In genomic region chr7:99305688-99306087, GRCm38 (mm10) we compare ENCODE assay signal across 27 mouse cellular contexts. TPM values are rescaled to one million over a fixed set of nuclear protein-coding genes. Genes with fewer than 3 reads are reported as not detected.
DNase-seq lines count a peak whose midpoint lies in the region; ATAC-seq and TF ChIP-seq lines count a peak whose summit lies in the region.
"Had no signal": no experiment of that assay in that cellular context is flagged by ENCODE, and none has a peak within 500 bp of the region (broad histone marks: within the 10 kb centered on the region; RNA-seq: fewer than 3 reads in every experiment).

No protein-coding gene starts in this region.

- no peak overlapping the region for H3K4me2 ChIP-seq in hindbrain, embryonic 11.5 days (replicated peaks; ENCODE audit: low read depth, low read length)
- no peak overlapping the region for H3K4me2 ChIP-seq in hindbrain, postnatal 0 days (ENCODE audit: low read depth, low read length)
- H3K4me2 ChIP-seq in neural tube, embryonic 13.5 days, result no peak overlapping the region
- H3K4me2 ChIP-seq in neural tube, embryonic 15.5 days, result no peak overlapping the region
- peak overlapping the region; percentile 49 for H3K4me2 ChIP-seq in myocyte (ENCODE audit: low read depth)
- H3K4me2 ChIP-seq in forebrain, embryonic 16.5 days (ENCODE audit: low read length), result no peak overlapping the region
- H3K4me2 ChIP-seq: embryonic facial prominence, embryonic 13.5 days; forebrain, embryonic 15.5 days; heart, embryonic 13.5 days; hindbrain, embryonic 15.5 days; intestine, embryonic 15.5 days; liver, embryonic 12.5 days had no signal

- H3K79me2 ChIP-seq in myocyte (ENCODE audit: control insufficient read depth, insufficient read depth), result peaks cover 10% of the 10 kb centered on the region

- no peak for ATAC-seq in hindbrain, embryonic 11.5 days (ENCODE audit: low FRiP score)
- no peak for ATAC-seq in hindbrain, postnatal 0 days
- ATAC-seq in neural tube, embryonic 13.5 days (ENCODE audit: low read depth), result no peak
- no peak for ATAC-seq in neural tube, embryonic 15.5 days (ENCODE audit: low FRiP score)
- ATAC-seq in forebrain, embryonic 16.5 days, result no peak
- ATAC-seq: activated CD4-positive, CD25-positive, alpha-beta regulatory T cell, adult 4 months; liver, embryonic 12.5 days; liver, postnatal 0 days had no signal

- peaks cover 10% of the 10 kb centered on the region for H3K4me1 ChIP-seq in hindbrain, embryonic 11.5 days (replicated peaks; ENCODE audit: control insufficient read depth, insufficient read depth, low read length)
- peaks cover 15% of the 10 kb centered on the region for H3K4me1 ChIP-seq in hindbrain, postnatal 0 days (ENCODE audit: insufficient read depth, low read length)
- H3K4me1 ChIP-seq in neural tube, embryonic 13.5 days (replicated peaks), result peaks cover 84% of the 10 kb centered on the region
- peaks cover 71% of the 10 kb centered on the region for H3K4me1 ChIP-seq in neural tube, embryonic 15.5 days
- peaks cover 16% of the 10 kb centered on the region for H3K4me1 ChIP-seq in forebrain, embryonic 16.5 days (replicated peaks; ENCODE audit: control insufficient read depth, insufficient read depth, low read length)

- 83% methylated on average over 4 of the region's 4 CpGs for WGBS in hindbrain, embryonic 11.5 days
- 85% methylated on average over 4 of the region's 4 CpGs for WGBS in hindbrain, postnatal 0 days
- 95% methylated on average over 4 of the region's 4 CpGs for WGBS in neural tube, embryonic 13.5 days
- WGBS in neural tube, embryonic 15.5 days, result 91% methylated on average over 4 of the region's 4 CpGs
- WGBS in forebrain, embryonic 16.5 days, result 94% methylated on average over 4 of the region's 4 CpGs

- no peak for TF ChIP-seq POLR2A in myocyte (IDR thresholded peaks at IDR 0.05; ENCODE audit: insufficient read length, low read depth)

- H3K9me3 ChIP-seq in hindbrain, embryonic 11.5 days (ENCODE audit: control insufficient read depth, low read length), result no peaks in the 10 kb centered on the region
- H3K9me3 ChIP-seq in hindbrain, postnatal 0 days (ENCODE audit: low read length), result no peaks in the 10 kb centered on the region
- H3K9me3 ChIP-seq in neural tube, embryonic 13.5 days, result no peaks in the 10 kb centered on the region
- H3K9me3 ChIP-seq in neural tube, embryonic 15.5 days (replicated peaks), result no peaks in the 10 kb centered on the region
- H3K9me3 ChIP-seq in forebrain, embryonic 16.5 days (ENCODE audit: control insufficient read depth, low read length), result no peaks in the 10 kb centered on the region
- H3K9me3 ChIP-seq: embryonic facial prominence, embryonic 13.5 days; forebrain, embryonic 10.5 days; forebrain, embryonic 15.5 days; heart, embryonic 13.5 days; hindbrain, embryonic 15.5 days; intestine, embryonic 15.5 days; liver, embryonic 12.5 days had no signal

- TF ChIP-seq CTCF in hindbrain, postnatal 0 days (IDR thresholded peaks at IDR 0.05; ENCODE audit: low read depth), result no peak

- no peak overlapping the region for H3K9ac ChIP-seq in hindbrain, embryonic 11.5 days (ENCODE audit: low read depth, low read length)
- H3K9ac ChIP-seq in hindbrain, postnatal 0 days (replicated peaks; ENCODE audit: low read length), result no peak overlapping the region
- H3K9ac ChIP-seq in neural tube, embryonic 13.5 days, result no peak overlapping the region
- no peak overlapping the region for H3K9ac ChIP-seq in neural tube, embryonic 15.5 days (replicated peaks)
- H3K9ac ChIP-seq in forebrain, embryonic 16.5 days (replicated peaks; ENCODE audit: low read depth, low read length), result no peak overlapping the region
- H3K9ac ChIP-seq: embryonic facial prominence, embryonic 13.5 days; forebrain, embryonic 15.5 days; hindbrain, embryonic 15.5 days; intestine, embryonic 15.5 days; liver, embryonic 12.5 days; liver, postnatal 0 days had no signal

- no peaks in the 10 kb centered on the region for H3K36me3 ChIP-seq in hindbrain, embryonic 11.5 days (ENCODE audit: control insufficient read depth, insufficient read depth, low read length)
- no peaks in the 10 kb centered on the region for H3K36me3 ChIP-seq in hindbrain, postnatal 0 days (ENCODE audit: insufficient read depth, low read length)
- H3K36me3 ChIP-seq in neural tube, embryonic 13.5 days, result no peaks in the 10 kb centered on the region
- H3K36me3 ChIP-seq in neural tube, embryonic 15.5 days, result no peaks in the 10 kb centered on the region
- no peaks in the 10 kb centered on the region for H3K36me3 ChIP-seq in myocyte (ENCODE audit: control insufficient read depth, insufficient read depth)
- H3K36me3 ChIP-seq in forebrain, embryonic 16.5 days (ENCODE audit: control insufficient read depth, insufficient read depth), result no peaks in the 10 kb centered on the region
- H3K36me3 ChIP-seq: embryonic facial prominence, embryonic 13.5 days; forebrain, embryonic 10.5 days; forebrain, embryonic 15.5 days; heart, embryonic 13.5 days; hindbrain, embryonic 15.5 days; intestine, embryonic 15.5 days; liver, embryonic 12.5 days had no signal

- no peaks in the 10 kb centered on the region for H3K27me3 ChIP-seq in hindbrain, embryonic 11.5 days (ENCODE audit: control insufficient read depth, insufficient read depth, low read length)
- no peaks in the 10 kb centered on the region for H3K27me3 ChIP-seq in hindbrain, postnatal 0 days (ENCODE audit: insufficient read depth, low read length)
- no peaks in the 10 kb centered on the region for H3K27me3 ChIP-seq in neural tube, embryonic 13.5 days
- H3K27me3 ChIP-seq in neural tube, embryonic 15.5 days (replicated peaks), result no peaks in the 10 kb centered on the region
- no peaks in the 10 kb centered on the region for H3K27me3 ChIP-seq in myocyte (ENCODE audit: control insufficient read depth, insufficient read depth, insufficient read length)
- no peaks in the 10 kb centered on the region for H3K27me3 ChIP-seq in forebrain, embryonic 16.5 days (replicated peaks; ENCODE audit: control insufficient read depth, insufficient read depth, low read length)
- H3K27me3 ChIP-seq: CH12.LX; embryonic facial prominence, embryonic 13.5 days; forebrain, embryonic 15.5 days; heart, embryonic 13.5 days; hindbrain, embryonic 15.5 days; intestine, embryonic 15.5 days; liver, embryonic 12.5 days had no signal

- peak overlapping the region; percentile 54; the same call in 1 of the 2 replicates for H3K27ac ChIP-seq in hindbrain, embryonic 11.5 days (ENCODE audit: low read depth, low read length)
- no peak overlapping the region for H3K27ac ChIP-seq in hindbrain, postnatal 0 days
- peak overlapping the region; percentile 87 for H3K27ac ChIP-seq in neural tube, embryonic 13.5 days (replicated peaks)
- no peak overlapping the region for H3K27ac ChIP-seq in neural tube, embryonic 15.5 days (replicated peaks)
- no peak overlapping the region for H3K27ac ChIP-seq in forebrain, embryonic 16.5 days (ENCODE audit: low read length)
- H3K27ac ChIP-seq: embryonic facial prominence, embryonic 13.5 days; heart, adult 2 months; heart, embryonic 13.5 days; intestine, embryonic 15.5 days; layer of hippocampus, adult 2 months; liver, embryonic 12.5 days had no signal

- H3ac ChIP-seq in myocyte (ENCODE audit: control insufficient read depth, insufficient read length), result no peak overlapping the region

- peak; percentile 59 to 68 for DNase-seq in adrenal gland, adult (ENCODE audit: inconsistent age in 2 of 2, low spot score in 1 of 2)
- no peak for DNase-seq in adrenal gland, postnatal 4 days (ENCODE audit: low spot score in 2 of 2)
- no peak for DNase-seq in hindbrain, embryonic 11.5 days (ENCODE audit: low spot score)
- DNase-seq in hindbrain, postnatal 0 days (ENCODE audit: low spot score), result no peak
- DNase-seq: cerebellum, adult 11-12 months; cerebellum, postnatal 10 days; kidney, adult 2 months; kidney, postnatal 36 days; left cerebral cortex, postnatal 4 days; liver, postnatal 0 days; lung, postnatal 36 days had no signal

- no peak overlapping the region for H3K4me3 ChIP-seq in hindbrain, embryonic 11.5 days (ENCODE audit: low read depth, low read length)
- H3K4me3 ChIP-seq in hindbrain, postnatal 0 days (ENCODE audit: low read length), result no peak overlapping the region
- no peak overlapping the region for H3K4me3 ChIP-seq in neural tube, embryonic 13.5 days
- no peak overlapping the region for H3K4me3 ChIP-seq in neural tube, embryonic 15.5 days (replicated peaks)
- no peak overlapping the region for H3K4me3 ChIP-seq in myocyte
- H3K4me3 ChIP-seq in forebrain, embryonic 16.5 days (replicated peaks; ENCODE audit: low read length), result no peak overlapping the region
- H3K4me3 ChIP-seq: embryonic facial prominence, embryonic 13.5 days; forebrain, embryonic 10.5 days; forebrain, embryonic 15.5 days; heart, adult 2 months; heart, embryonic 13.5 days; hindbrain, embryonic 15.5 days; intestine, embryonic 15.5 days; layer of hippocampus, adult 2 months; liver, embryonic 12.5 days had no signal

TF ChIP-seq in myocyte, 11 proteins besides CTCF, POLR2A, EP300 and RAD21 (continues in another document):
- TF ChIP-seq TCF12 (IDR thresholded peaks at IDR 0.05; ENCODE audit: insufficient read depth, poor library complexity, severe bottlenecking) (no peak), E2F4 (IDR thresholded peaks at IDR 0.05; ENCODE audit: insufficient read depth) (no peak), POLR2AphosphoS2 (IDR thresholded peaks at IDR 0.05; ENCODE audit: insufficient read length, low read depth) (no peak), MYOD1 (IDR thresholded peaks at IDR 0.05; ENCODE audit: control insufficient read depth in 1 of 3, insufficient read length in 2 of 3, low read depth in 2 of 3) (no peak), TCF3 (IDR thresholded peaks at IDR 0.05; ENCODE audit: insufficient read length, low read depth) (no peak)

RNA-seq across cellular contexts. Expression of gene Map6, which starts 38.4 kb away (rescaled TPM):
- total RNA-seq in adrenal gland, postnatal 4 days (2021), result 10 to 100 TPM; 15.7 to 19.9 TPM
- 49.6 and 51.8 TPM in 2 replicates for polyA plus RNA-seq in hindbrain, embryonic 11.5 days (2014; fragmentation: Nextera tagmentation; extraction: Ambion mirVana)
- total RNA-seq in hindbrain, postnatal 0 days (2014; rRNA removed), result 292 and 327 TPM in 2 replicates
- 97.4 and 111 TPM in 2 replicates for polyA plus RNA-seq in hindbrain, postnatal 0 days (2015; fragmentation: Nextera tagmentation; extraction: Ambion mirVana)
- polyA plus RNA-seq in neural tube, embryonic 13.5 days (2015; fragmentation: Nextera tagmentation; extraction: Ambion mirVana), result 105 and 111 TPM in 2 replicates
- 120 and 146 TPM in 2 replicates for polyA plus RNA-seq in neural tube, embryonic 15.5 days (2015; fragmentation: Nextera tagmentation; extraction: Ambion mirVana)
- polyA plus RNA-seq in myocyte (2012; fragmentation: generic; extraction: Trizol), result 35.1 TPM
- 69.3 and 90.0 TPM in 2 replicates for polyA plus RNA-seq in forebrain, embryonic 16.5 days (2015; fragmentation: Nextera tagmentation; extraction: Ambion mirVana)
- total RNA-seq: common myeloid progenitor, adult 5-6 weeks had no signal

RNA-seq across cellular contexts. Expression of gene Serpinh1, which starts 47.4 kb away (rescaled TPM):
- total RNA-seq in adrenal gland, postnatal 4 days (2021), result 100 to 1,000 TPM; 366 to 430 TPM
- 245 and 269 TPM in 2 replicates for polyA plus RNA-seq in hindbrain, embryonic 11.5 days (2014; fragmentation: Nextera tagmentation; extraction: Ambion mirVana)
- total RNA-seq in hindbrain, postnatal 0 days (2014; rRNA removed), result 214 and 215 TPM in 2 replicates
- polyA plus RNA-seq in hindbrain, postnatal 0 days (2015; fragmentation: Nextera tagmentation; extraction: Ambion mirVana), result 161 TPM in 2 replicates
- polyA plus RNA-seq in neural tube, embryonic 13.5 days (2015; fragmentation: Nextera tagmentation; extraction: Ambion mirVana), result 462 and 484 TPM in 2 replicates
- 332 and 435 TPM in 2 replicates for polyA plus RNA-seq in neural tube, embryonic 15.5 days (2015; fragmentation: Nextera tagmentation; extraction: Ambion mirVana)
- 1,713 TPM for polyA plus RNA-seq in myocyte (2012; fragmentation: generic; extraction: Trizol)
- 201 and 257 TPM in 2 replicates for polyA plus RNA-seq in forebrain, embryonic 16.5 days (2015; fragmentation: Nextera tagmentation; extraction: Ambion mirVana)
- total RNA-seq: CH12.LX had no signal
- polyA plus RNA-seq: activated CD4-positive, CD25-positive, alpha-beta regulatory T cell, adult 4 months had no signal

Comparison
In these comparisons a context has a peak if more than half of its experiments do, and no peak if none do; other contexts are left out.
1. DNase-seq: peak in adrenal gland, adult (2 of 2); none in adrenal gland, postnatal 4 days (0 of 2), hindbrain, embryonic 11.5 days (single experiment) and hindbrain, postnatal 0 days (single experiment).
2. H3K27ac ChIP-seq: peak in hindbrain, embryonic 11.5 days (single experiment) and neural tube, embryonic 13.5 days (single experiment); none in hindbrain, postnatal 0 days (single experiment), neural tube, embryonic 15.5 days (single experiment) and forebrain, embryonic 16.5 days (single experiment).